Mouse (Mus musculus) megakaryocyte, adult 5-6 weeks (primary cell): ENCODE measurements around the gene Tpo. TPM values are rescaled to one million over a fixed set of nuclear protein-coding genes. Genes with fewer than 3 reads are reported as not detected.

Source experiments
- ATAC-seq: 2 replicates; pipeline ENCODE4 v1.8.0; 2016; ENCODE audit warnings: mild to moderate bottlenecking, inconsistent platforms; ENCODE audit not compliant: poor library complexity, severe bottlenecking
- total RNA-seq, 2 experiments: library from RNA; stranded (forward) in 1 of 2; stranded (reverse) in 1 of 2; fragments of 153-499, 151-499 nt in 1 of 2; fragments of 221-1000, 200-1000 nt in 1 of 2; gene quantifications; 2 replicates each; pipeline versions ENCODE4 v1.2.3 to v1.2.4; 2015 to 2017

The Tpo gene
- total RNA-seq, 2 experiments from 2014 or later = not detected

DNA sequence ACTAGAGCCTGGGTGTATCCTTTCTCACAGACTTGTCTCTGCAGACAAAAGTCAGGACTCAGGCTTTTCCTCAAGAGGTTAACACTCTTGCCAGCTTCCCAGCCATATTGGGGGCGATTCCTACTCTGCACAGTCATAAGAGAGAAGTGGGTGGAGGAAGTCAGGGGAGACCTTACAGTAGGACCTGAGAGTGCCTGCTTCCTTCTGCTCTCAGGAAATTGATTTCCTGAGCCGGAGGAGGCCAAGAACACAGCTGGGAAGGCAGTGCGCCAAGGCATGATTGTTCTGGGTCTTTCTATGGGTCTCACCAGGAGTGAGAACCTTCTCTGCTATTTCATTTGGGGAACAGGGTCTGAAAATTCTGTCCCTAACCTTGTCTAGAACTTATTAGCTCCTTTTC, 48.5 kb downstream of the Tpo start:
- no peak for ATAC-seq

DNA sequence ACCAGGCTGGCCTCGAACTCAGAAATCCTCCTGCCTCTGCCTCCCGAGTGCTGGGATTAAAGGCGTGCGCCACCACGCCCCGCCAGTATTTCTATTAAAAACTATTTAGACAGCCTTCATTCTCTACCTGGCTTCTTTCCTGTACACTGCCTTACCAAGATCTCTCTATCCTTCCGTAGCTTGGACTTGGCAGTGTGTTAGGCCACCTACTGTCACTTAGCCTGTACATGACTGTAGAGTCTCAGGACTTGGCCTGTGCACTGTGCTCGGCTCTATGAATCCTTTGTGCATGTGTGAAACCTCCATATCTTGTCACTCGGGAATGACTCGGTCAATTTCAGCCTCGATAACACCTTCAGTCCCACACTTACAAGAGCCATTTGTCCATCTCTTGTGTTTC, 55.4 kb downstream of the Tpo start:
- ATAC-seq = no peak

DNA sequence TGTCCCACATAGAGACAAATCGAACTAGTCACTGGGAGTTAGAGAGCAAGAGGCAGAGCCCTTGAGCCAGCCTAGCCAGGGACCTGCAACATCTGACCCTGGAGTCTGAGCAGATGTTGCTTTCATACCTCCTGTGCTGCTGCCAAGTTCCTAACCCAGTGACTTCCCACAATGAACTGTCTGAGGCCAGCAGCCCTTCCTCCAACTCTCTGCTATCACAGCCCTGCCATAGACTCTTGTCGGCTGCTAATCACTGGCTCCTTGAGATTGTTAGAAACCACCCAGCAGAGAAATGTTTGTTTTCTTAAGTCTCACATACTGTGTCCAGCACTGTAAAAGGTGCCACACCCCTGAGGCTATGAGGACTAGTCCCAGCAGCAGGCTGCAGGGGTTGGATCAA, 56.1 kb downstream of the Tpo start:
- no peak for ATAC-seq

DNA sequence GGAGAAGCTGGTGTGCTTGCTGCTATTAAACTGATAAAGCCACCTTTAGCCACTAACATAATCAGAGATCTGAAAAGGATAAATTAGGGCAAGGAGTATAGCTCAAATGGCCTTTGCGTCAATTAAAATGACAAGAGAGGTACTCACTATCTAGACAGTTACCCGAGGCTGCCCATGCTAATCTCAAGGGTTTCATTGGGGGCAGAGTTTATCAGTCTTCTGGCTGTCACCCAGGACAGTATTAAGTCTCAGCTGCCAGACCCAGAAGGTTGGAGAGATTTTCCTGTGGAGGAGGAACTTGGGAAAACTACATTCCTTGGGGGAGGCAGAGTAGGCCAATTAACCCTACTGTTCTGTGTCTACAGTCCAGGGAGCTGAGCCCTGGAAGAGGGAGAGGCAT, 63.1 kb downstream of the Tpo start:
- no peak for ATAC-seq

DNA sequence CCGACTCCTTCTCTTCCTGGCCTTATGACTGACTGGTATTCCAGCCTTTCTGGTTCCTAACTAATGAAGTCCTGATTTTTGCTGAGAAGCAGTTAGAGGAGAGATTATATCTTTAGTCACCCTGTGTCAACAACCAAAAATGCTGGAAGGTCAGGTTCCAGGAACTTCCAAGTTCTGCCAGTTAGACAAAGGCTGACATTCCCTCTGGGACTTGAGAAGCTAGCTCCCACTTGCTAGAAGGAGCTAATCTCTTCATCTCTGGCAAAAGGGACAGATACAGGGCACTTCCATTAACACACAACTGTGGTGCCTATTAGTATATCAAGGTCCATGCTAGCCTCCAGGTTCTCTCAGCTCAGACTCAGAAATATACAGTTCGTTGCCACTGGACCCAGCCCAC, 64.6 kb downstream of the Tpo start:
- ATAC-seq = no peak

DNA sequence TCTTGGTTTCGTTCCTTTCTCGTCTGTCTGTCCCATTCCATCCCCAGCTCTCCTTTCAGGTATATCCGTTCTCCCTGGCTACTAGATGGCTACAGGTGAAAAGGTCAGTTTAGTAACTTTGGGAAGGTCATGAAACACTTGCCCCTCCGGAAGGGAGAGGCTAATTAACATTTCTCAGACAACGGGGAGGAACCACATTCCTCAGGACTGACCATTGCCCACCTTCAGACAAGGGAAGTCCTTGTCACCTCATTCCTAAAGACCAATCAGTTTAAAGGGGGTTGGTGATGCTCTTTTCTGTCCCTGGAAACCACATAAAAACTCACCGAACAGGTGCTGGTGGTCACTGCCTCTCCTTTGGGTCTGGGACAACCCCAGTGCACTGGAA, 70.3 kb downstream of the Tpo start:
- no peak for ATAC-seq

DNA sequence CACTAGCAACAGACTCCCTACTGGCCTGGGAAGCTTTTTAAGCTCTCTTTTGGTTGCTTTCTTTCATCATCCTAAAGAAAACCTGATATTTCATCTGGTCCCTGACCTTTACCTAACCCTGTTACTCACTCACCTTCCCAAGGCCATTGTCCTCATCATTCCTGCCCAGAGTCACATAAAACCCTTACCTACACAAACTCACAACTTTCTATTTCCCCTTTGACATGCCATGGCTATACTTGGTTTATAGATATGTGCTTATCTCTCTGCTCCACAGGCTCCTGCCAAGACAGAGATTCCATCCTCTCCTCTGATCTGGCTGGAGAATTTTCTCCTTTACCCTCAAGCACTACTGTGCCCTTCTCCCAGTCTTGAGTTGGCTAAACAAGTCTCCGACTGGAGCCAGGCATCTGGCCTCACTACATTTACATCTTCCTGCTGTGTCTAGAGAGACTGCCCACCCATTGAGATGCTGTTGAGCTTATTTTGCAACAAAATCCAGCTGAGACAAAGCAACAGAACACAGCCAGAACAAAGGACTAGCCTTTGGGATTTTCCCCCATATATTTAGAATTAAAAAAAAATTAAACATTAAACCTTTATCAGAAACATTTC, 70.8 kb downstream of the Tpo start:
- no peak for ATAC-seq

DNA sequence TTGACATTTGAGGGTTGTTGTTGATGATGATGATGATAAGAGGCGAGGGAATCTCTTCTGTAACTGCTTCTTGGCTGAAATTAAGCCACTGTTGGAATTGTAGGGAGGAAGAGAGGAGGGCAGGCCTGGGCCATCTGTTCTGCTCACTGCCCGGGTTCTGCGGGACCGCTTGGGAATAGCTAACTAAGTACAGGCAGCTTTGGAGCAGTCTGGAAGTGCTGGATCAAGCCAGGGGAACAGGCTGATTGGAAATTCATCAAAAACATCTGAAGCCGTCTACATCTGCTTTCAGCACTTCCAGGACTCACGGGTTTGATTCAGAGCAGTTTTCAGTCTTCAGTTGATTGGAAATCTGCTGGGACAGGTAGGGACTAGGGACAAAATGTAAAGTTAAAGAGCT, 74.4 kb downstream of the Tpo start:
- ATAC-seq = no peak

DNA sequence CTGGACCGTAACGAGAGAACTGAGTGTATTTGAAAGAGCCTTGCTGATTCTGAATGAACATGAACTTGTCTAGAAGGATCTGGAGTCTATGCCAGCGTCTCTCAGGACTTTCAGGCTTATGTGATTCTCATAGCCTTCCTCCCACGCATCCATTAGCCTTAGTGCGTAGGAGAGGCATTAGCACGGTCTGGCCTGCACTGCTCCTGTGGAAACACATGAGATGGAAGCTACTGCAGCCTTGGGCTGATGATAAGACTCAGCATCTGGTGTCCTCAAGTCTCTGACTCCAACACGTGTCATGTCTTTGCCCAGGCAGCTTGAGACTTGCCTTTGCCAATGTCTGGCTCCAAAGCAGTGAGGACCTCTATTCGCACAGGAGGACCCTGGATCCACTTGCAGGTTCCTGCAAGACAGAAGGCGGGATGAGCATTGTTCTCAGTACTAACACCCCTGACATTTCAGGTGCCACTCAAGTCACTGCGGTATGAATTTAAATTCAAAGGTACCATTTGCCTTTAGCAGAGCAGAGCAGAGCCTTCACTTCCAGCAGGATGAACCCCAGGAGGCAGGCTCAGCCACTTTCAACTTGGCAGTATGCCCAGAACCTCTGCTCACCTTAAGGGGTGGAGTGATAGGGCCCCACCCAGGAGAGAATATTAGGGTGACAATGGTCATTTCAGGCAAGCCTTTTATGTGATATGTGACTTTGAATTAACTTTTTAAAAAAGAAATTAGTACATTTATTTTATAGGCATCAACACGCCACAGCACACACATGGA, 77.5 kb downstream of the Tpo start:
- ATAC-seq = no peak

DNA sequence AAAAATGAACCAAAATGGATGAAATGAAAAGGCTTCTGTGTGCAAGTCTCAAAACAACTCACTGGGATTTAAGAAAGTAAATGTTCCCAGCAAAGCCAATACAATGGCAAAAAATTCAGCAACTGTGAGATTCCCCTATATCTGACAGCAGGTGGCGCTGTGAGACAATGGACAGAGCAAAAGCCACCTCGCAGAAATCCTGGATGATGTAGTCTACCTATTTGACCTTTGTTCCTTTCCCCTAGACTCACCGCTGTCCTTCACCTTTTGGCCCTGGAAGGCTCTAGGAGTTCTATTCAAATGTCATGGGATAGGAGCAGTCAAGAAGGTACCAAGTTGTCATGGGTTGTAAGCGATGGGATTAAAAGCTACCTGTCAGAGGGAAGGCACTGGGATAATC, 82.2 kb downstream of the Tpo start:
- no peak for ATAC-seq

DNA sequence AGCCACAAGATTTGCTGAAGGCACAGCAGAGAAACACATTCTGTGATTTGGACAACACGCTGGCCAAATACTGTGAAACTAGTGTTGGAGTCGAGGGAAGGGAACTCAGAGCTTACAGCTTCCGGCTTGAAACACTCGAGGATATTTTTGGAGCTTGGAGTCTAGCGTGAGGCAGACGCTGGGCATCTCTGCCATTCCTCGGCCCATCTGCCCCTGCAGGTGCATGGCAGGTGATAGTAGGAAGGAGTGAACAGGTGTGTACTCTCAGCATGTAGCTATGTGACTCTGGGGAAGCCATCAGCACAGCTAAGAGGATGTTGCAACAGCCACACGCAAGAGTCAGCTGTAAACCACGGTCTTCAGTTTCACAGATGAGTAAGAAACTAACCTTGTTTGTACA, 82.6 kb downstream of the Tpo start:
- no peak for ATAC-seq

DNA sequence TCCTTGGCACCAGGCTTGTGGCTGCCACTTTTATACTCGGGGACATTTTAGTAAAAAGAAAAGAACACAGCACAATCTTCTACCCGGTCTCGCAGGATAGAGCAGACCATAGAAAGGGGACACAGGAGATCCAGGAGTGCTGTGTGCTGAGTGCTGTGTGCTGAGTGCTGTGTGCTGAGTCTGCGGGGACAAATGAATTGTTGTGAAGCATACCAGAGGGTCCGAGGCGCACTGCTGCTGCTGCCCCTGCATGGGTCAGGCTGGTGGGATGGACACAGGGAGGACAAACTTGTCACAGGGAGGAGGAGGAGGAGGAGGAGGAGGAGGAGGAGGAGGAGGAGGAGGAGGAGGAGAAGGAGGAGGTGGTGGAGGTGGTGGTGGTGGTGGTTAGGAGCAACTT, 83.6 kb downstream of the Tpo start:
- ATAC-seq = no peak

DNA sequence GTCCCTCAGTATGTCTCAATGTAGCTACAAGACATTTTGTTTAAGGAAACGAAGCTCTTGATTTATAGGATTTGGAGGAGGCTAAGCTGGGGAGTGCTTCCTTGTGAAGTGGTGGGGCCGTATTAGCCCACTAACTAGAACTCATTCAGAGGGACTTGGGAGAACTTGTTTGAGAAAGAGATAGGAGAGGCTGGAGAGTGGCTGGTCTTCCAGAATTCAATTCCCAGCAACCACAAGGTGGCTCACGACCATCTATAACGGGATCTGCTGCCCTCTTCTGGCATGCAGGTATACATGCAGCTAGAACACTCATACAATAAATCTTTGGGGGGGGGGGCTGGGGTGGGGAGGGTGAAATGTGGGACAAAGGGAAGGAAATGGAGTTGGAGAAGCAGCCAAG, 92.3 kb downstream of the Tpo start:
- no peak for ATAC-seq

DNA sequence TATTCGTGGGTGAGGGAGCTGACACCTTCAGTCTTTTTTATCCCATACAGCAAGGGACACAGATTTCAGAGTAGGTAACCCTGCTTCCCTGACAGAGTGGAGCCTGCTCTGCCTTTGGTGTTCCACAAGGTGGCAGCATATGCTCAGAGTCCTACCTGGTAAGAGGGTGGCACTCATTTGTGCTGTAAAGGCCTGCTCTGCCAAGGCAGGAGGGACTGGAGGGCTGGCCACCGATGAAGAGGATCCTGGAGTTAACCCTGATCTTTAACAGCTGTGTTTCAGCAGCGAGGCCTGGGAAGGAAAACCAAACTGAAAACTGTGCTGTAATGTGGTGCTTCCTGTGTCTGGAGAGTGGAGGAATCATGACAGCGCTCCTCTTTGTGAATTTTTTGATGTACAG, 92.9 kb downstream of the Tpo start:
- no peak for ATAC-seq

DNA sequence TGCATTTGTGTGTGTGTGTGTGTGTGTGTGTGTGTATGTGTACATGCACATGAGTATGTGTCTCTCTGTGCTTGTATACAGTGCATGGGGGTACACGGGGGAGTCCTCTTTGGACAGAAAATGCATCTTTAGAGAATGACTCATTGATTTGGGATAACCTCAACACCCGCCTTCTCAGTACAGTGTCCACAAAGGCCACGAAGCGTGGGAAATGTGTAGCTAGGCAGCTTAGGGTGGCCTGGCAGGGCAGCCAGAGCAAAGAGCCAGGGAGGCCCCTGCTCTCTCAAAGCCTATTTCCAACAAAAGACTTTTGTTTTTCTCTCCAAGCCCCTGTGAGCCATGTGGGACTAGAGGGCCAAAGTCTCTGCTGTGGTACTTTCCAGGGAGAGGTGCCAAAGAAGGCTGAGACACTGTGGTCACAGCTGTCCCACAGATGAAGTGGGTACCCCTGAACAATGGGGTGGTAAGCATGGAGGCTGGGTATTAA, 95.8 kb downstream of the Tpo start:
- no peak for ATAC-seq

DNA sequence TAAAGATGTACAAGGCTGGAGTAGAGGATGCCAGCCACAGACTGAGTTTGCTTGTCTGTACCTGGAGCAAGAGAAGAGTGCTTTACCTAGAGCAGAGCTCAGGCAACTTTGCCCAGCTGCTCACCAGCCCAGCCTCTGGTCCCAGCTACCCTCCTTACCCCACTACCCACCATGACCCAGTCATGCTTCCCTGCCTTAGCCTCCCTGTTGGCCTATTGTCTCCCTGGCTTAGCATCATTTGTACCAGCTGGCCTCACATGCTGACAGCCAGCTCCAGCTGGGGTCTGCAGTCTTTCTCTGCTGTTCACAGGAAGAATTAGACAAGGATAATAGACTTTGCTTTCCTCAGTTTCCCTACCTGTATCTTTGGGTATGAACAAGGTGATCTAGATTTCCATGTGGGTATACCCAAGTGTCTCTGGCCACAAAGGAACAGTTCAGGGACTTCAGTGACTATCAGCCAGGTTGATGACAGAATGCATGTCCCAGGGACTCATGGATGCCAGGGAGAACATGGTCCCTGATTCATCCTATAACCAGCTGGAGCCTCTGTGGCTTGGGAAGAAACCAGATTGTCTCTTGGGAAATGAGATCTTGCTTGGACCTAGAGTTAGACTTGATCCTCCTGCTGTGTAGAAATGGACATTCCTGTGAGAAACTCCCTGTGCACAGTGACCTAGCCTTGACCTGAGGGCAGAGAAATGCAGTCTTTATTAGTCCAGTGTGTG, 96.4 kb downstream of the Tpo start:
- ATAC-seq = no peak

DNA sequence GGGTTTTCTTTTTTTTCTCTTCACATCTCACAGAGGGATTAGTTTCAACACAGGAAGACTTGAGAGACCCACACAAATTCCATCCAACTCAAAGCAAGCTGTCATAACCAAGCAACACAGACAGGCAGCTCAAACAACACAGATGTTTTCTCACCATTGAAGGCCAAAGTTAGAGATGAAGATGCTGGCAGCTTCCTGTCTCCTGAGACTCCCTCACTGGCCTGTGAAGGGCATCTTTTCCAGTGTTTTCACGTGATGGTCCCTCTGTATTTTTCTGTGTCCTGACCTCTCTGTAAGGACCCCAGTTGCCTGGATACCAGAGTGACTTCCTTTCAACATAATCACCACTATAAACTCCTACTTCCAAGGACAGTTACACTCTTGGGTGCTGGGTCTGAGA, 97.0 kb downstream of the Tpo start:
- no peak for ATAC-seq

DNA sequence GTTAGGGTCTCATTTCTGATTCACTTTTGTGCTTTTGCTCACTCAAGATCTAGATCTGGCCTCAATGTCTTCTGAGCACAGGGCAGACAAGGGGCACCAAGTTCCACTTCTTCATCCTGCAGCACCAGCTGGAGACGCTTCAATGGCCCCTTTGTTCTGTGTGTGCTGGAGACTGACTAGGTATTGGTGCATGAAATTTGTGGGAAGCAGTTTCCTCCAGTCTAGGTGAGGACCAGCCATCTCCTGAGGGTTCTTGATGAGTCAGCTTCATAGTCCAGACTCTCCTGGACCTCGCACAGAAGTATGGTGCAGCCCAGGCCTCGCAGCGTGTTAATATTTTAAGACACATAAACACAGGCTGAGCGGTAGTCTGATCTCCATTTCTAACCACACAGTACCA, 97.7 kb downstream of the Tpo start:
- no peak for ATAC-seq

DNA sequence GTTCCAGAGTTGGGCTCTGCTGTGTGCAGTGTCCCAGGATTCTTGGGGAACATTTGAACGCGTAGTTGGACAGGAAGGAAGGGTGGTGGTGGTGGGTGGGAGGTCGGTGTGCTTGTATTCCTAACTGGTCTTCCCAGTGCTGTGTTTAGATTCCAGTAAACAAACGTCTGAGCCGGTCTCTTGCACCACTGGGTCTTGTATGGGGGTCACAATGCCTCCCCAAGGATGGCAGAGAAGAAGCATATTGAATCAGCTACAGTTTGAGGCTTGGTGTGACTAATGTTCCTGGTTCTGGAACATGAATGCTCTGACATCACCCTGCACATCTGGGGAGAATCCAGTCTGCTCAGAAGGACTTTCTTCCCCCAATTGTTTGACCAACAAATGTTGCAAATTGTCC, 101.9 kb downstream of the Tpo start:
- no peak for ATAC-seq

DNA sequence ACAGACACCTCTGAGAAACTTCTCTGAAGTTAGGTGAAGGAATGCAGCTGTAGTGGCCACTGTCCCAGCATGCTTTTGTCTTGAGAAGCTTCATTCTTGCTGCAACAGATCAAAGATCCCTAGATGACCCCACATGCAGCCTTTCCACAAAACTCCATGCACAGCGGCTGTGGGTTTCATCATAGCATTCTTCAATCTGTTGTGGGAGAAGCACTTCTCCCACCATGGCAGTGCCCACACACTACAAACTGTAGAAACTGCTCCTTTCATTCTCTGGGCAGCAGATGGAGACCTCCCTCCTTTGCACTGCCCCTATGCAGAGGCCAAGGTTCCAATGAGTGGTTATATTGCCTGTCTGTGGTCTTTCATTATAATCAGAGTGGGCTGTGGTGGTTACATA, 103.3 kb downstream of the Tpo start:
- ATAC-seq = no peak

DNA sequence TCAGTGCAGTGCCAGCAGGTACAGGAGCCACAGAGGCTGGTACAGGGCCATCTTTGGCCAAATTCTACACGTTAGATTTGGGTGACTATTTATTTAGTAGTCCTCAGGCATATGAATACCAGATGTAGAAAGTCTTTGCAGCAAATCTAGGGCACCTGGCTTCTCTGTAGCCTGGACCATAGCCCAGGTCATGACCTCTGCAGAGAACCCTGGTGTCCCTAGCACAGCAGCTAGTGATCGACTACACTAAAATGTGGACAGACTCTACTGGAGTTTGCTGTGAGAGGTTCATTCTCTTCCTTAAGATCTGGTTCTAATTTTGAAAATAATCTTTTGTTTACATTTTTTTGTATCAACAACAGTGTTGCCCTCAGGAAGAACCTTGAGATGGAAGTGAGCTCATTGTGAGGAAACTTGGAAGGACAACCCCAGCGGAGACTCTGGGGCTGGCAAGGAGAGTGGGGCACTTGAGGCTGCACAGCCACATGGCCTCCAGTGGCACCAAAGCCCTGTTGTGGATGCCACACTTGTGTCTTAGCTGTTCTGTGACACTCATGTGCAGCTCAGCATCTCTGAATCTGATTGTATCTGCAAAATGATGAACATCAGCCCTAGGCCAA, 104.6 kb downstream of the Tpo start:
- no peak for ATAC-seq
